Mouse (Mus musculus) left cerebral cortex, adult 9 months (tissue): Measurements from ENCODE around the gene Stk16.

Source experiments
- DNase-seq, 2 experiments: peaks; one replicate each; pipeline ENCODE4 v3.0.0; 2022; ENCODE audit warnings: low spot score in 2 of 2

Stk16 gene

GRCm38 (mm10) chr1:75236117-75237050, 25.7 kb downstream of the Stk16 start, which contains the start of gene Dnajb2:
Gene Dnajb2 (plus strand): TSS chr1:75236406.
- peak in 1 of 2 experiments; percentile 86 for DNase-seq

GRCm38 (mm10) chr1:75239591-75239990, 29.0 kb downstream of the Stk16 start:
- DNase-seq = peak in 1 of 2 experiments; percentile 67

DNA sequence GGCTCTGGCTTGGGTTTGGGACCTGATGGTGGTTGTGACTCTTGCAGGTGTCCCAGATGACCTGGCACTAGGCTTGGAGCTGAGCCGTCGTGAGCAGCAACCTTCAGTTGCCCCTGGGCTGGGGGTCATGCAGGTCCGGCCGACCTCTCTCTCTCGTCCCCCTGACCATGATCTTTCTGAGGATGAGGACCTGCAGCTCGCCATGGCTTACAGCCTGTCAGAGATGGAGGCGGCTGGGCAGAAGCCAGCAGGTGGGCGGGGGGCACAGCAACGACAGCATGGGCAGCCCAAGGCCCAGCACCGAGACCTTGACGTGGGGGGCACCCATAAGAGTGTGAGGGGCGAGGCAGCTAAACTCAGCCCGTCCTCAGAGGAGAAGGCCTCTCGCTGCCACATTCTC, 32.8 kb downstream of the Stk16 start:
- no peak for DNase-seq

DNA sequence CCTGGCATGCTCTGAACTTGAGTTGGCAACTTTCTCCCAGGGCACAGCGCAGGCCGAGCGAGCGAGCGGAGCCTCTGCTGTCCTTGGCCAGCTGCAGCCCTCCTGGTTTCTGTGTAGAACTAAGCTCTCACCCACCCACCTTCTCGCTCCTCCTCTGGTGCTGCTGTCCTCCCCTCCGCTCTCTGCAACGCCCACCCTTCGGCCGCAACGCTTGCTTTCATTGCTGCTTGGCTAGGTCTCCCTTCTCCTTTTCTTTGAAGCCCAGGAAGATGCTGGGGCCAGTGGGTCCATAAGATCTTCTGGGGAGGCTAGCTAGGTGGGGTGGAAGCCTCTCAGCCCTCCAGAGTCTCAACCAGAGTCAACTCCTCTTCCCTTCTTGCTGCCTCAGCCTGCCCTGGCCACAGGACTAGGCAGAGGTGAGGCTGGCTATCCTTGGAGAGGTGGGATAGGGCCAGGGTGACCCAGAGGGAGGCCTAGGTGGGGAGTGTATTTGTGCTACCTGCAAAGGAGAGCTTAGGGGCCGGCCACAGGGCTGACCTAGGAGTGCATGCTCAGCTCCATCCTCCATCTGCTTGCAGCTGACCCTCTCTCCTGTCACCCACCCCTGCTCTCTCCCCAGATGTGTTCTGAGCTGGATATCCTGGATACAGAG, 33.7 kb downstream of the Stk16 start:
- no peak for DNase-seq

- peak in 1 of 2 experiments; percentile 76 for DNase-seq
Observed at GRCm38 (mm10) chr1:75244836-75245235, 34.2 kb downstream of the Stk16 start.

DNA sequence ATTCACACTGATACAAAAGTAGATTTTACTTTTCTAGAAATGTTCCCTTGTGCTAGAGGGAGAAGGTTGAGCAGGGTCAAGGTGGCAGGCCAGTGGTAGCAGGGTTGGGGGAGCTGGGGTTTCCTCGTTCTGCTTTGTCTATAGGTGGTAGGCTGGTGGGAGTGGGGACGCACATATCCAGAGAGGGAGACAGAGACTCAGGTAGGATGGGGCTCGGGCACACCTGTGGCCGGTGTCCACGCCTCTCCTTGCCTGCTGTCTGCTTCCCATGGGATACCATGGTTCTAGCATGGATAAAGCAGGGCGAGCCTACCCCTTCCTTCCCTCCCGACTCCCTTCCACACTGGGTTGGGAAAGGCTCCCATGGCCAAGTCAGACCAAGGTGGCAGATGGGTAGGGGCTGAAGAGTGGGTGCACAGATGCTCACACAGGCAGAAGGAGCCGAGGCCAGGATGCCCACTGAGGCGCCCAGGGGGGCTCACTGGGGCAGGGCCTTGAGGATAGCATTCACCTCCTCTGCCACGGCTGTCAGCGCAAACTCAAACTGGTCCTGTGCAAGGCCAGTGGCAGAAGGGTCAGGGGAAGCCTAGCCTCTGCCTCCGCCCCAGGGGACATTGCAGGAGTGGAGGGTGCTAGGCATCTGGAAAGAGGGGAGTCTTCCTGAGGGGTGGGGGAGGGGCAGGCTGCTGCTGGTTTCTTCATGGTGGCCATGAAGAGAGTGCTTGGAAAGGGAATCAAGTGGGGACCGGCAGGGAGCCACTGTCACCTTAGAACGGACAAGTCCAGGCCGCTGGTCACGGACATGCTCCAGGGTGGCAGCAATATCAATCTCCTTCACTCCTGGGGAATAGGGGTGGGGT, 36.7 kb downstream of the Stk16 start:
- DNase-seq = no peak

DNA sequence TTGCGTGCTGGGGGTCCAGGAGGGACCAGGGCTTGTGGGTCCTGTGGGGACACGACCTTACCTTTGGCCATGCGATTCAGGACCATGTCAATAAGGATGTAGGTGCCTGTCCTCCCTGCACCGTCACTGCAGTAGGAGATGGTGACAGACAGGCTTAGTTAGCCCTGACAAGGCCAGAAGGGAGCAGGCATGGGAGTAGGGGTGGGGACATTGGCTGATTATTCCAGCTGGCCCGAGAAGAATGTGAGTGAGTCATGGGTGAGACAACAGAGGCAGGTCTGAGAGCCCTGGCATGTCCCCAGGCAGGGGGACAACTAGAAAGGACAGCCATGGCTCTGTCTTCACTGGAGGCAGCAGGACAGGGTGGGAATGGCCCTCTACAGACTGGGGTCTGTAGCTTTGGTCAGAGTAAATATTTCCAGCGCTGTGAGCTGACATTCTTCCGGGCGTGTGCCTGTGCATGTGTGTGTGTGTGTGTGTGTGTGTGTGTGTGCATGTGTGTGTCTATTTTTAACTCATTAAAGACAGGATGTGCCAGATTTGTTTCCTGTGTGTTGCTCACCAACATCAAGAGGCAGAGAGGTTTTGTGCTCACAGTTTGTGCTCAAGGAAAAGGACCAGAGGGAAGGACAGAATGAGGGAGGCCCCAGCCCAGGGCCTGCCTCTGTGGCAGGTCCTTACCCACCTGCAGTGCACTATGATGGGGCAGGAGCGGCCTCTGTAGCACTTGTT, 37.6 kb downstream of the Stk16 start:
- DNase-seq = peak in 1 of 2 experiments; percentile 61

- no peak for DNase-seq
Observed at GRCm38 (mm10) chr1:75250498-75250897, 39.9 kb downstream of the Stk16 start.

DNA sequence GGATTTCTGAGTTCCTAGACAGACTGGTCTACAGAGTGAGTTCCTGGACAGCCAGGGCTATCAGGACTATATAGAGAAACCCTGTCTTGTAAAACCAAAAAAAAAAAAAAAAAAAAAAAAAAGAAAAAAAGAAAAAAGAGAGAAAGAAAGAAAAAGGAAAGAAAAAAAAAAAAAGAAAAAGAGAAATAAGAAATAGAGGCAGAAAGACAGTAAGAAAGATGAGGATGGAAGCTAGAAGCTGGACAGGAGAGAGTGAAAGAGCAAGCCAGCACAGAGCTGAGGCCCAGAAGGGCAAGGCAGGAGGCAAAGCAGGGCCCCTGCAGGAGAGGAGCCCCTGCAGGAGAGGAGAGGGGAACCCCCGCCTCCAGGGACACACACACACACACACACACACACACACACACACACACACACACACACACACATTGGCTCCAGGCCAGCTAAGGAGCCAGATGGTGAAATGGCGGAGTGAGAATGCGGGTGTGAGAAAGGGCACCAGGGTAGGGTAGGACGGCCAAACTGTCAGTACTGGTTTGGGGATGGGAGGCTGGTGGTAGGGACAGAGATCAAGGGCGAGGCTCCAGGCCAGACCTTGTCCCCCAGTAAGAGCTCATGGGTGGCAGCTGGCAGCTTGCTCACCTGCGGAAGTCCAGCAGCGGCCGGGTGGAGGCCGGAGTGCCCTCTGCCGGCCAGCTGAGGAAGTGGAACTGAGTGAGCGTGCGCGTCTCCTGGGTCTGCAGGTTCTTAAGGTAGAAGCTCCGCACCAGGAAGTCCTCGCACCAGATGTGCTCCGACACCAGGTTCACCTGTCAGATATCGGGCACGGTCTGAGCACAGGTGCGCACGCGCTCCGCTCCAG, 40.7 kb downstream of the Stk16 start:
- DNase-seq = peak in 1 of 2 experiments; percentile 78

GRCm38 (mm10) chr1:75252308-75252707, 41.7 kb downstream of the Stk16 start:
- no peak for DNase-seq

- DNase-seq = no peak
Observed at GRCm38 (mm10) chr1:75253029-75253428, 42.4 kb downstream of the Stk16 start.

DNA sequence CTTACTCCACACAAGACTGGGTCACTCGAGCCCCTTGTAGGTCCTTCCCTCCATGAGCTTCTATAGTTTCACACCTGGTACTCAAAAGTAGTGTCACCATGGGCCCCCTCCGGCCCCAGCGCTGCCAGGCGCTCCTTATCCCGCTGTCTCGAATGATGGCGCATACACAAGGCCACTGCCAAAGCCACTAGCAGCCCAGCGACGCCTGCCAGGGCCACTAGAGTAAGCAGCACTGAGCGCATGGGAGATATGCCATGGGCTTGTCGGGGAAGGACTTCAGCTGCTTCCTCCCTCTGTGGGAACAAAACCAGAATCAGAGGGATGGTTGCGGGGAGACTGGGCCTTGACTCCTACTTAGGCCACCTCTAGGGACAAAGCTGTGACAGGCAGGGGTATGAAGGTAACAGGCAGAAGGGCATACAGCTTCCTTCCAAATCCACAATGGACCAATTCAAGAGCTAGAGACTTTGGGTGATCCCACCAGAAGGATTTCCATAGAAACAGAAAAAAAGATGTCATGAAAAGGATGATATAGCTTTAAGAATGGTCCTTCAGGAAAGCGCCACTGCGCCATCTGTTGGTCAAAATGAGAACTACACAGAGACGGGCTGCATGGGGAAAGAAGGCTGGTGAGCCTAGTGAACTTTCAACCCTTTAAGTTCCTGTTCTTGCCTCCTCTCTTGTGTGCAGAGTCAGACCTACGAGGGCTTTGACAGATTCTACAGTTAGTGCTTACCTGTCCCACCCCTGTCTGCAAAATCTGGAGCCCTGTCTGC, 43.4 kb downstream of the Stk16 start:
- DNase-seq = peak in 1 of 2 experiments; percentile 92

GRCm38 (mm10) chr1:75254625-75255013, 44.0 kb downstream of the Stk16 start:
- DNase-seq = no peak

GRCm38 (mm10) chr1:75255516-75256046, 44.9 kb downstream of the Stk16 start:
- DNase-seq = no peak

DNA sequence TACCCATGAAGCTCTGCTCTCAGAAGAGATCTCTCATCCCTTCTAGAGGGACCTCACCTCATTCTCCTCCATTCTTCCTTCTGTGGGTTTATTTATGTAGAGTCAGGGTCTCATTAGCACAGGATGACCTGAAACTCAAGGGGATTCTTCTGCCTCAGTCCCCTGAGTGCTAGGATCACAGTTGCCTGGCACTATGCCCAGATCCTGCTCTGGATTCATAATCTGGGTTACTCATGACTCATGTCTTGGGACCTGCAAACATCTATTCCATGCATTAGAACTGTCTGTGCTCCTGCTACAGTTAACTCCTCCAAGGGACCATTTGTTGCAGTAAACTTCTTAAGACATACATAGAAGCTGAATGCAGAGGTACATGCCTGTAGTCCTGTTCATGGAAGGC, 50.6 kb downstream of the Stk16 start:
- no peak for DNase-seq

GRCm38 (mm10) chr1:75262969-75263951, 52.6 kb downstream of the Stk16 start:
- peak in 1 of 2 experiments; percentile 66 for DNase-seq

GRCm38 (mm10) chr1:75264091-75264880, 53.6 kb downstream of the Stk16 start, which contains the start of gene Ptprn:
Gene Ptprn (minus strand): TSS chr1:75264502.
- DNase-seq = peak; percentile 68 to 87
